Mouse (Mus musculus) MEL (cell line): Measurements from ENCODE around the gene Tex38. TPM values are rescaled to one million over a fixed set of nuclear protein-coding genes. Genes with fewer than 3 reads are reported as not detected.

ENCODE experiments used
- DNase-seq: peaks from one replicate; pipeline ENCODE4 v3.0.0; 2011; ENCODE audit warnings: low read depth, low spot score
- H3K27ac ChIP-seq: 2 replicates; pipeline ENCODE4 v1.5.1; 2012; ENCODE audit warnings: low read depth, mild to moderate bottlenecking, control low read depth, low read length, moderate library complexity; ENCODE audit not compliant: control insufficient read depth
- H3K27me3 ChIP-seq, 2 experiments: fragments of 150-350 bp in 1 of 2; sonication (generic) in 1 of 2; 2 replicates each; pipeline ENCODE4 v1.6.1; 2012; ENCODE audit warnings: low read length in 2 of 2, mild to moderate bottlenecking in 2 of 2, improper control_type of control experiment in 1 of 2, moderate library complexity in 1 of 2; ENCODE audit not compliant: insufficient read depth in 2 of 2, control insufficient read depth in 1 of 2
- H3K36me3 ChIP-seq, 2 experiments: 2 replicates each; pipeline ENCODE4 v1.6.1; 2012 to 2014; ENCODE audit warnings: low read length in 2 of 2, improper control_type of control experiment in 1 of 2, inconsistent platforms in 1 of 2, mild to moderate bottlenecking in 1 of 2; ENCODE audit not compliant: insufficient read depth in 2 of 2, control insufficient read depth in 1 of 2
- H3K4me1 ChIP-seq, 2 experiments: fragments of 150-350 bp in 1 of 2; sonication (generic) in 1 of 2; 2 replicates each; pipeline ENCODE4 v1.6.1; 2012; ENCODE audit warnings: low read length in 2 of 2, improper control_type of control experiment in 1 of 2, mild to moderate bottlenecking in 1 of 2; ENCODE audit not compliant: insufficient read depth in 2 of 2, control insufficient read depth in 1 of 2
- H3K4me3 ChIP-seq, 2 experiments: fragments of 150-350 bp in 1 of 2; sonication (generic) in 1 of 2; 2 replicates each; pipeline ENCODE4 v1.5.1; 2012; ENCODE audit warnings: low read depth in 2 of 2, low read length in 2 of 2, mild to moderate bottlenecking in 2 of 2, moderate library complexity in 2 of 2, control low read depth in 1 of 2, improper control_type of control experiment in 1 of 2; ENCODE audit not compliant: control insufficient read depth in 1 of 2, insufficient read depth in 1 of 2
- H3K79me2 ChIP-seq: 2 replicates; pipeline ENCODE4 v1.6.1; 2012; ENCODE audit warnings: mild to moderate bottlenecking, low read length, moderate library complexity; ENCODE audit not compliant: control insufficient read depth, poor library complexity, insufficient read depth
- H3K9ac ChIP-seq: 2 replicates; pipeline ENCODE4 v1.6.1; 2012; ENCODE audit warnings: low read depth, mild to moderate bottlenecking, control low read depth, low read length, moderate library complexity; ENCODE audit not compliant: control insufficient read depth, poor library complexity, severe bottlenecking
- H3K9me3 ChIP-seq: fragments of 150-350 bp; sonication (generic); replicated peaks from 2 replicates; pipeline ENCODE4 v1.6.1; 2012; ENCODE audit warnings: mild to moderate bottlenecking, low read length, improper control_type of control experiment, moderate library complexity; ENCODE audit not compliant: insufficient read depth
- CHD1 ChIP-seq: IDR thresholded peaks from 2 replicates; pipeline ENCODE4 v1.6.1; 2012; ENCODE audit warnings: low read depth, mild to moderate bottlenecking, inconsistent platforms, low read length, improper control_type of control experiment
- CHD2 ChIP-seq: IDR thresholded peaks from 2 replicates; pipeline ENCODE4 v1.6.1; 2011; ENCODE audit warnings: low read length, improper control_type of control experiment
- CTCF ChIP-seq, 3 experiments: IDR thresholded peaks in 2 of 3; conservative IDR thresholded peaks in 1 of 3; 2 replicates each; pipeline ENCODE4 v1.5.1; 2011 to 2012; ENCODE audit warnings: low read length in 3 of 3, low read depth in 2 of 3, mild to moderate bottlenecking in 2 of 3, improper control_type of control experiment in 1 of 3, inconsistent platforms in 1 of 3, mixed read lengths in 1 of 3, moderate library complexity in 1 of 3; ENCODE audit not compliant: control insufficient read depth in 1 of 3, insufficient read depth in 1 of 3, poor library complexity in 1 of 3, severe bottlenecking in 1 of 3
- E2F4 ChIP-seq: IDR thresholded peaks from 2 replicates; pipeline ENCODE4 v1.6.1; 2011; ENCODE audit warnings: low read depth, low read length, improper control_type of control experiment, borderline replicate concordance
- EP300 ChIP-seq, 2 experiments: IDR thresholded peaks; 2 replicates each; pipeline ENCODE4 v1.6.1; 2011; ENCODE audit warnings: improper control_type of control experiment in 2 of 2, low read length in 2 of 2, low read depth in 1 of 2, mild to moderate bottlenecking in 1 of 2
- ETS1 ChIP-seq: IDR thresholded peaks from 2 replicates; pipeline ENCODE4 v1.6.1; 2012; ENCODE audit warnings: low read depth, mild to moderate bottlenecking, inconsistent platforms, low read length, improper control_type of control experiment, moderate library complexity
- JUND ChIP-seq: IDR thresholded peaks from 2 replicates; pipeline ENCODE4 v1.6.1; 2011; ENCODE audit warnings: low read depth, mild to moderate bottlenecking, improper control_type of control experiment, low read length
- MAX ChIP-seq: IDR thresholded peaks from 2 replicates; pipeline ENCODE4 v1.6.1; 2011; ENCODE audit warnings: low read length, improper control_type of control experiment
- MAZ ChIP-seq: IDR thresholded peaks from 2 replicates; pipeline ENCODE4 v1.6.1; 2012; ENCODE audit warnings: low read depth, mild to moderate bottlenecking, inconsistent platforms, low read length, improper control_type of control experiment
- MXI1 ChIP-seq: IDR thresholded peaks from 2 replicates; pipeline ENCODE4 v1.6.1; 2011; ENCODE audit warnings: mild to moderate bottlenecking, low read depth, low read length, improper control_type of control experiment
- NELFE ChIP-seq: IDR thresholded peaks from 2 replicates; pipeline ENCODE4 v1.6.1; 2011; ENCODE audit warnings: low read depth, low read length, improper control_type of control experiment
- NRF1 ChIP-seq: IDR thresholded peaks from 2 replicates; pipeline ENCODE4 v1.6.1; 2014; ENCODE audit warnings: low read depth, mild to moderate bottlenecking, inconsistent platforms, low read length, improper control_type of control experiment, moderate library complexity; ENCODE audit not compliant: poor library complexity, insufficient read depth, severe bottlenecking
- POLR2A ChIP-seq, 2 experiments: IDR thresholded peaks; 2 replicates each; pipeline ENCODE4 v1.6.1; 2011 to 2012; ENCODE audit warnings: low read length in 2 of 2, mild to moderate bottlenecking in 2 of 2, control low read depth in 1 of 2, improper control_type of control experiment in 1 of 2, low read depth in 1 of 2, moderate library complexity in 1 of 2; ENCODE audit not compliant: control insufficient read depth in 1 of 2, insufficient read depth in 1 of 2, poor library complexity in 1 of 2
- POLR2AphosphoS5 ChIP-seq: IDR thresholded peaks from 2 replicates; pipeline ENCODE4 v1.6.1; 2012; ENCODE audit warnings: low read depth, borderline replicate concordance, mild to moderate bottlenecking, inconsistent platforms, low read length, moderate library complexity, mixed read lengths
- RAD21 ChIP-seq: IDR thresholded peaks from 2 replicates; pipeline ENCODE4 v1.6.1; 2011; ENCODE audit warnings: mild to moderate bottlenecking, low read depth, low read length, improper control_type of control experiment
- SIN3A ChIP-seq: IDR thresholded peaks from 2 replicates; pipeline ENCODE4 v1.6.1; 2012; ENCODE audit warnings: low read length, improper control_type of control experiment, inconsistent platforms
- SMC3 ChIP-seq: IDR thresholded peaks from 2 replicates; pipeline ENCODE4 v1.6.1; 2011; ENCODE audit warnings: low read depth, low read length, improper control_type of control experiment
- TCF12 ChIP-seq: IDR thresholded peaks from 2 replicates; pipeline ENCODE4 v1.6.1; 2014; ENCODE audit warnings: low read depth, mild to moderate bottlenecking, inconsistent platforms, low read length, improper control_type of control experiment, moderate library complexity
- USF1 ChIP-seq: IDR thresholded peaks from 2 replicates; pipeline ENCODE4 v1.6.1; 2014; ENCODE audit warnings: low read depth, mild to moderate bottlenecking, inconsistent platforms, low read length, improper control_type of control experiment, moderate library complexity
- USF2 ChIP-seq, 2 experiments: IDR thresholded peaks; 2 replicates each; pipeline ENCODE4 v1.6.1; 2011 to 2012; ENCODE audit warnings: improper control_type of control experiment in 2 of 2, low read length in 2 of 2, borderline replicate concordance in 1 of 2, inconsistent platforms in 1 of 2, low read depth in 1 of 2, mild to moderate bottlenecking in 1 of 2; ENCODE audit not compliant: insufficient read depth in 1 of 2
- ZC3H11A ChIP-seq: IDR thresholded peaks from 2 replicates; pipeline ENCODE4 v1.6.1; 2012; ENCODE audit warnings: low read depth, mild to moderate bottlenecking, inconsistent platforms, low read length, improper control_type of control experiment
- ZMIZ1 ChIP-seq: IDR thresholded peaks from 2 replicates; pipeline ENCODE4 v1.6.1; 2012; ENCODE audit warnings: low read depth, mild to moderate bottlenecking, inconsistent platforms, low read length, improper control_type of control experiment, moderate library complexity
- ZNF384 ChIP-seq: IDR thresholded peaks from 2 replicates; pipeline ENCODE4 v1.6.1; 2012; ENCODE audit warnings: low read depth, mild to moderate bottlenecking, inconsistent platforms, low read length, improper control_type of control experiment
- polyA plus RNA-seq, 2 experiments: library from polyadenylated mRNA; stranded (reverse) in 1 of 2; unstranded in 1 of 2; fragments of >175 nt in 1 of 2; fragments of >200 nt in 1 of 2; gene quantifications; 2 replicates each; pipeline versions ENCODE4 v1.2.1 to v1.2.4; 2012; ENCODE audit warnings: low replicate concordance in 2 of 2, low read depth in 1 of 2; ENCODE audit not compliant: insufficient read length in 2 of 2, insufficient read depth in 1 of 2, missing spikeins in 1 of 2
- total RNA-seq: library from RNA; depleted of rRNA; stranded (reverse); fragments of 300-350 nt; gene quantifications from 2 replicates; pipeline ENCODE4 v1.2.3, GENCODE M21; 2012

The Tex38 gene
- total and polyA plus RNA-seq, 3 experiments: 0.15 TPM; not detected in 2

DNA sequence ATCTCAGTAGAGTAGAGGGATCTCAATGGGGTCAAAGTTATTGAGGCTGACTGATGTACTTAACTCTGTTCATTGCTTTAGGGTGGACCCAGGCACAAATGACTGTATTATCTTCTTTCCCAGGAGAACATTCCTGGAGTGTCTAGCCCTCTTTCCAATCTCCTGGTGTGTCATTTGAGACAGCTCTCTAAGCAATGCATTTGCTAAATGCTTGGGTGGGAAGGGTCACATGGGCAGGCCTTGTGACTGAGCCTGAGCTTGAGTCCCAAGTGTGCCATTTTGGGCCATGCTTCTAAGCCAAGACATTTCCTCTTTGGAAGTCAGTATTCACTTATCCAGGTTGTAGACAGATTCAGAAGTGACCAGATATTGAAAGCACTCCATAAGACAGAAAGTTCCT is 40.6 kb upstream of the Tex38 start:
- H3K4me3 ChIP-seq: no peak overlapping the region
- no peaks in the 10 kb centered on the region for H3K9me3 ChIP-seq
- DNase-seq: no peak
- H3K36me3 ChIP-seq: peaks cover 0 to 56% of the 10 kb centered on the region in 2 experiments; a peak in 2 of 4 replicates
- peak overlapping the region; percentile 66 for H3K27ac ChIP-seq
- H3K79me2 ChIP-seq: no peaks in the 10 kb centered on the region
- peaks cover 44 to 57% of the 10 kb centered on the region in 2 experiments for H3K4me1 ChIP-seq
- no peaks in the 10 kb centered on the region for H3K27me3 ChIP-seq
- peak overlapping the region; percentile 10; the same call in 1 of the 2 replicates for H3K9ac ChIP-seq
- no peak for TF ChIP-seq ETS1

DNA sequence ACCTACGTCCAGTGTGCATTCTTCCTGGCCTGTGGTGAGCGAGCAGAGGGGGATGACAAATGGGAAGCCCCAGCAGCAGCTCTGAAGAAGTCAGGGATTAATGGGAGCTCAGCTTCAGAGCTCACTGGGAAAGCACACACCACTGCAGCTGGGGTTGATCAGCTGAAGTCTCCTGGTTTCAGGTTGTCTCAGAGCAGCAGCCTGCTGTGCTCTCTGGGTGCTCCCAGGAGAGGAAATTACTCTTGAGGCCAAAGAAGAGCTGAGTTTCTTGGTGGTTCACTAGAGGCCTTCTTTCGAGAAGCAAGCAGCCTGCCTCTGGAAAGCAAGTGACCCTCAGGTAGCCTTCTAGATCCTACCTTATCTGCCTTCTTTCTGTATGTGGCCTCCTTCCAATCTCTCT is 40.1 kb upstream of the Tex38 start:
- no peaks in the 10 kb centered on the region for H3K27me3 ChIP-seq
- H3K36me3 ChIP-seq: peaks cover 0 to 56% of the 10 kb centered on the region in 2 experiments; a peak in 2 of 4 replicates

DNA sequence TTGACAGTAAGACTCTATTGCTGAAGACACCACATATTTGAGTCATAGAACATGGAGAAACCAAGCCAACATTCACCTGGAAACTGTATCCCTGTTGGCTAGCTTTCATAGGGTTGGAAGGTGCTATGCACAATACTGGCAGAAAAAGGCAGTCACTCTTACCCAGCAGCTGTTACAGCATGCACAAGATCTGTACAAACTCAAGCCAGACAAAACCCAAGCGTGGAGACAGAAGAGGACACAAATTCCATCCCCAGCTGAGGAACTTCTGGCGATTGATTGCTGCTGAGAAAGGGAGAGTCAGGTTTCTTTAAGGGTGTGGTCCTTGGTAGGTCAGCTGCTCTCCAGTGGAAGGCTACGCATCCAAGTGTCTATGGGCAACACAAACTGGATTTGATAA is 39.4 kb upstream of the Tex38 start:
- DNase-seq: peak; percentile 20
- Histone ChIP-seq H3K27me3 (no peaks in the 10 kb centered on the region), H3K36me3 (peaks cover 2 to 50% of the 10 kb centered on the region in 2 experiments), H3K79me2 (no peaks in the 10 kb centered on the region), H3K4me3 (no peak overlapping the region), H3K4me1 (peaks cover 44 to 53% of the 10 kb centered on the region in 2 experiments), H3K27ac (peak overlapping the region; percentile 37), H3K9ac (no peak overlapping the region), H3K9me3 (no peaks in the 10 kb centered on the region)
- TF ChIP-seq MAZ (no peak), TCF12 (no peak), POLR2AphosphoS5 (no peak), USF2 (IDR thresholded peaks at IDR 0.05; ENCODE audit: borderline replicate concordance in 1 of 2, insufficient read depth in 1 of 2, low read depth in 1 of 2, low read length in 2 of 2) (no peak), SMC3 (no peak), ZC3H11A (no peak), SIN3A (0 out of 2 replicates have a peak, but pooled peaks have one; percentile 25), MXI1 (0 out of 2 replicates have a peak, but pooled peaks have one; percentile 22), E2F4 (no peak), USF1 (peak; percentile 21; the same call in 1 of the 2 replicates), JUND (no peak), EP300 (IDR thresholded peaks at IDR 0.05; ENCODE audit: low read depth in 1 of 2, low read length in 2 of 2) (peak in 1 of 2 experiments; percentile 13; a peak in 2 of 4 replicates), CTCF (IDR thresholded peaks at IDR 0.05 in 2 of 3, conservative IDR thresholded peaks at IDR 0.05 in 1 of 3; ENCODE audit: control insufficient read depth in 1 of 3, insufficient read depth in 1 of 3, low read depth in 2 of 3, low read length in 3 of 3, poor library complexity in 1 of 3, severe bottlenecking in 1 of 3) (no peak), ETS1 (peak; percentile 60; the same call in 1 of the 2 replicates), RAD21 (no peak), NRF1 (no peak), MAX (no peak), POLR2A (IDR thresholded peaks at IDR 0.05; ENCODE audit: control insufficient read depth in 1 of 2, insufficient read depth in 1 of 2, low read depth in 1 of 2, low read length in 2 of 2, poor library complexity in 1 of 2) (no peak), CHD2 (no peak)

More for the DNA sequence above, 40.1 kb upstream of the Tex38 start:
- H3K4me3 ChIP-seq: no peak overlapping the region
- TF ChIP-seq ZNF384 (no peak), NELFE (no peak), USF2 (IDR thresholded peaks at IDR 0.05; ENCODE audit: borderline replicate concordance in 1 of 2, insufficient read depth in 1 of 2, low read depth in 1 of 2, low read length in 2 of 2) (no peak), CHD1 (no peak), POLR2AphosphoS5 (no peak), ZMIZ1 (no peak), NRF1 (no peak), SIN3A (no peak), RAD21 (no peak), MAX (no peak)
- no peak for DNase-seq
- H3K9ac ChIP-seq: no peak overlapping the region
- no peaks in the 10 kb centered on the region for H3K9me3 ChIP-seq
- H3K27ac ChIP-seq: peak overlapping the region; percentile 66
- peaks cover 44 to 57% of the 10 kb centered on the region in 2 experiments for H3K4me1 ChIP-seq
- H3K79me2 ChIP-seq: no peaks in the 10 kb centered on the region
